Mouse (Mus musculus): ENCODE data around the gene Tmem63b. TPM values are rescaled to one million over a fixed set of nuclear protein-coding genes. Genes with fewer than 3 reads are reported as not detected.

The Tmem63b gene
- polyA plus RNA-seq, 1 experiment = 44.7 TPM

DNA sequence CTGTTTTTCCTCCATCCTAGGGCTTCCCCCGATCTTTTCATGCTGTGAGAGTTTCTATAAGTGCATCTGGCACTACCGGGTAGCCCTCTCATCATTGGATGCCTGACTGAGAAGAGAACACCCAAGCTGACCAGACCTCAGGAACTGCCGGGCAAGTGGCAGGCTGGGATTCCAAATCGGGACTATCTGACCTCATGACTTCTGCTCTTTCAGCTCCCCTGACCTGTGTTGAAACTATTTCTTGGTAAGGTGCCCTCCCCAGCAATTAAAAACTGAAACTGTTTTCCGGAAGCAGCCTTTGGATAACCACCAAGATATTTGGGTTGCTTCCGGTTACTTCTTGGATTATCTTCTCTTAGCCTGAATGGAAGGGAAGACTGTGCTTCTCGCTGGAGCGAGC, 21.5 kb upstream of the Tmem63b start:
- DNase-seq (ENCODE audit: low read depth, low spot score) = no peak
- WGBS = 79% methylated on average over 8 of the region's 8 CpGs

DNA sequence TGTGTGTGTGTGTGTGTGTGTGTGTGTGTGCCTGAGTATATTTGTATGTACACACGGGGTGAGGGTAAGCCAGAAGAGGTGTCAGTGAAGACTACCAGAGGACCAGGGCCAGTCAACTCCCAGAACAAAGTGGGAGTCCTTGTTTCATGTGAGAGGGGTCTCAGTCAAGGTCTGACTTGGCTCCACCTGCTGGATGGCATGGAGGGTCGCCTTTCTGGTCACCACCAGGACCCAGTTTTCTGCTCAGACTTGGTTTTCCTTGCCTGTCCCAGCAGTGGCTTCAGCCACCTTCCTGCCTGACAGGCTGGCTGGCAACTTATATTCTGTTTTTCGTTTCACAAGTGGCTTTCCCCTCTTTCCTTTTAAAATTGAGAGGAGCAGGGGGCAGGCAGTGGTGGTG, 20.7 kb upstream of the Tmem63b start:
- 42% methylated on average over 3 of the region's 3 CpGs for WGBS
- no peak for DNase-seq (ENCODE audit: low read depth, low spot score)

GRCm38 (mm10) chr17:45706796-45707195, 20.1 kb upstream of the Tmem63b start:
- DNase-seq (ENCODE audit: low read depth, low spot score) = no peak
- 72% methylated on average over 5 of the region's 5 CpGs for WGBS

DNA sequence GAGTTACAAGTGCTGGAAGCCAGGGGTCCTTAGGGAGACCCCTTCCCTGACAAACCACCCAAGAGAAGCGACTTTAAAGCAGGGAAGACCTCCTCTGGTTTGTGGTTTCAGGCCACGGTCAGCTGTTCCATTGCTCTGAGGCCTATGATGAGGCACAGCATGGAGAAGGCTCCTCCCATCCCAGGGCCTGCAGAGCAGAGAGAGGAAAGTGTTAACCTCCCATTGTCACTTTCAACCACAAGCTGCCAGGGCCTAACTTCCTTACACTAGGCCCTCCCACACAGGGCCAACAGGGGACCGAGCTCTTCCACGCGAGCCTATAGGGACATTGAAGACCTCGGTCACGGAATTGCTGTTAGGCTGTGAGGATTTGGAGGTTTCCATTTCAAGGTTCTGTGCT, 16.5 kb upstream of the Tmem63b start:
- no peak for DNase-seq (ENCODE audit: low read depth, low spot score)
- 43% methylated on average over 7 of the region's 7 CpGs for WGBS

- WGBS = 19% methylated on average over 4 of the region's 4 CpGs
- no peak for DNase-seq (ENCODE audit: low read depth, low spot score)
Measured at GRCm38 (mm10) chr17:45702254-45702653, 15.5 kb upstream of the Tmem63b start.

DNA sequence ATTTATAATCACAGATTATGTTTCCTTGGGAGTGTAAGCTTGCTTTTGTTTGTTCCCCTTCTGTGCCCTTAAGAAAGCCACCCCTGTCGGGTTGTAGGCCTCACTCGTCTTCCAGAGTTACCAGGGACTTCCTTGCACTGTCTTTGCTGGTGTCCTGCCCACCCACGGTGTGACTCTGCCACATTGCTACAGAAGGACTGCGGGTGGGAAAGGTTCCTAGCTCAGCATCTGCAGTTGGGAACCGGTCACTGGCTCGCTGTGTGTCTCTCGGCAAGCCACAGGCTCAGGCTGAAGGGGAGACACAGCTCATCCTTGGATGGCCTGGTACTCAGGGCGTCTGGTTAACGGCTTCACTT, 14.5 kb upstream of the Tmem63b start:
- no peak for DNase-seq (ENCODE audit: low read depth, low spot score)
- 71% methylated on average over 9 of the region's 9 CpGs for WGBS

GRCm38 (mm10) chr17:45700496-45701235, 14.0 kb upstream of the Tmem63b start:
- WGBS = 39% methylated on average over 13 of the region's 16 CpGs
- DNase-seq (ENCODE audit: low read depth, low spot score) = no peak

GRCm38 (mm10) chr17:45699039-45699740, 12.5 kb upstream of the Tmem63b start:
- peak; percentile 80 for DNase-seq (ENCODE audit: low read depth, low spot score)
- WGBS = 27% methylated on average over 3 of the region's 3 CpGs

- WGBS = 64% methylated on average over 6 of the region's 6 CpGs
- no peak for DNase-seq (ENCODE audit: low read depth, low spot score)
Measured at GRCm38 (mm10) chr17:45698368-45698767, 11.7 kb upstream of the Tmem63b start.

DNA sequence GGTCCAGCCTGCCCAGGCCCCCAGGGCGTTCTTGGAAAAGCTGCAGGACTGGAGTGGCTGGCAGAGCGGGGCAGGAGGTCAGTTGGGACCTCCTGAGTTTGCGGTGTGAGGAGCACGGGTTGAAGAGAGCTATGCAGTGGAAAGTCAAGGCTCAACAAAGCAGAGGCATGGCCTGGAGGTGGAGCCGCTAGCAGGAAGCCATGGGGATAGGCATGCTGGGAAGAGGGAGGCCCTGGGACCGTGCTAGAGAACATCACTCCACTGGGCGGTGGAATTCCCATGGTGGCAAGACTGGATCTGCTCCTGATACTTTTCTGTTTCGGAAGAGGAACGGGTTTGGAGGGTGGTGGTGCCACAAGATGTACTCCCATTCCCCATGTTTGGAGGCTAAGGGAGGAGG, 10.3 kb upstream of the Tmem63b start:
- no peak for DNase-seq (ENCODE audit: low read depth, low spot score)
- 88% methylated on average over 9 of the region's 9 CpGs for WGBS

GRCm38 (mm10) chr17:45695227-45696120, 8.8 kb upstream of the Tmem63b start:
- no peak for DNase-seq (ENCODE audit: low read depth, low spot score)
- WGBS = 56% methylated on average over 23 of the region's 23 CpGs

DNA sequence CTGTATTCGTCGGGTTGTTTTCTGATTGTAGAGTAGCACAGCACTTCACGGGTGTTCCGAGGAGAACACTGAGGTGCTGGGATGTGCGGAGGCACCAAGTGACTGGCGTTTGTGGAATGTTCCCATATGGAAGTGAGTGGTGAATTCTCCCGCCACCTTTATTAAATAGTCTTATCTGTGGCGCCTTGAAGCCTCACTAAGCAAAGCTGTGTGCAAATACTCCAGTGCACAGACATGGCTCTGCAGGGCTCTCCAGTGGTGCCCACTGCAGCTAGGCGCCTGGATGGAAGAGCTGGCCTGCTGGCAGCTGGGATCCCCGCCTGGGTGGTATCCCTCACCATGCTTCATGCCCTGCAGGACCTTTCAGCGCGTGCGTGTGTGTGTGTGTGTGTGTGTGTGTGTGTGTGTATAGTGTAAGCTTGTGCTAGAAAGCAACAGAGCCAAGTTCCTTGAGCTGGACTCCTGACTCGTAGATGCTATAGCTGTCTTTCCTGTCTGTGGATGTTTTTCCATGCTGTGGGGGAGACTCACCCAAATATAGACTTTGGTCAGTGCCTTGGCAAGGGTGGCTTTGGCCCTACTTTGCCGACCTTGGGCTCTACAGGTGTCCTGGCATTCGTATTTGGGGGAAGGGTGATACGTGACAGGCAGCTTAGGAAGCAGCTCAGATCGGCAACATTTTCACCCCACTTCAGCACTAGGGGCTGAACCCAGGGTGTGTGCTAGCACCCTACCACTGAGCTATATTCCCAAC, 7.3 kb upstream of the Tmem63b start:
- no peak for DNase-seq (ENCODE audit: low read depth, low spot score)
- 59% methylated on average over 18 of the region's 18 CpGs for WGBS

DNA sequence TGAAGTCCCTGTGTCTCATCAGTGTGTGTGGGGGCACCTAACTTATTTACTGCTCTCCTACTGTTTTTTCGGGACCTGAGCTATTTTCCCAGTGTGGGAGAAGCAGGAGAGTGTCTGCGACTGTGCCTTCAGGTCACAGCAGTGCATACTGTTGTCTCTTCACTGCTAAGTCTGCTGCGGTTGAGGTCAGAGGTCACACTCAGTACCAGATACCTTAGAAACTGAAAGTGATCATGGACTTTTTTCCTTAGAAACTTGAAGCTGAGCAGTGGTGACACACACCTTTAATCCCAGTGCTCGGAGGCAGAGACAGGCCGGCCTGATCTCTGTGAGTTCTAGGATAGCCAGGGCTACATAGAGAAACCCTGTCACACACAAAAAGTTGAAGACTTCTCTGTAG, 5.5 kb upstream of the Tmem63b start:
- 54% methylated on average over 5 of the region's 5 CpGs for WGBS
- DNase-seq (ENCODE audit: low read depth, low spot score) = no peak

DNA sequence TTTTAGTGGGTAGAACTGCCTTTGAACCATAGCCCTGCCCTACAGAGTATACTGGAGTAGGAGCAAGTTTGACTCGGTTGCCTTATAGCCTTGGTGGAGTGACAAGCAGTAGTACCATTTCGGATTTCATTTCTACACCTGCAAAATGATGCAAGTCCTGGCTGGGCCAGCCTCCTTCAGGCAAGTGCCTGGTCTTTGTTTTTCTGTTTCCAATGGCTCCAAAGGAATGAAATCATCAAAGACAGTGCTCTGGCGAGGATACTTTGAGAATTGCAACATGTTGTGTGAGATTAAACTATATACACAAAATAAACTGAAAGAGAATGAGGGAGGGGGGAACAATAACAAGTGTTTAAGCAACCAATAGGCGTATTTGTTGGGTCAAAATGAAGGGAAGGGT, 3.3 kb upstream of the Tmem63b start:
- 87% methylated on average over 4 of the region's 4 CpGs for WGBS
- DNase-seq (ENCODE audit: low read depth, low spot score) = no peak

GRCm38 (mm10) chr17:45689120-45689519, 2.4 kb upstream of the Tmem63b start:
- WGBS = 36% methylated on average over 9 of the region's 9 CpGs
- DNase-seq (ENCODE audit: low read depth, low spot score) = no peak

DNA sequence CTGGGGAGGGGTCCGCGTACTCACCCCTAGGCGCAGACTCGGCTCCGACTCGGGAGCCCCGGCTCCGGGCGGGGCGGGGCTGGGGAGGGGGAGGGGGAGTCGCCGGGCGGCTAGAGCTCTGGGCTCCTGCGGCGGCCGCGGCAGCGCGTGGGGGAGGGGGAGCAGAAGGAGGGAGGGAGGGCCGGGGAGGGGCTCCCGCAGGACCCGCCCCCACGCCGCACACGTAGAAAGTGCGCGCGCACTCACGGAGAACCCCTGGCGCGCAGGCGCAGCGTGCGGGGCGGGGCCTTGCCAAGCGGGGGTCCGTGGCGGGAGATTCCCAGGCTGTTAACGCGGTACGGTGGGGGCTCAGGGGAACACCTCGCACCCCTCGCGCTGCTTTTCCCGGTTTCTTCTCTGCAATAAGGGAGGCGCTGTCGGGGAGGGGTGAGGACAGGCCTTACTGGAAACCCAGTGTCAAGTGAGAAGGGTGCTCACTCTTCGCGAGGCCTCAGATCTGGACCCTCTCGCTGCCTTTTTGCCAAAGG, 549 bp downstream of the Tmem63b start, which contains the start of gene Mrpl14:
Gene Mrpl14, plus strand, starts transcription at position 230 of the 527 bp plus-strand sequence.
- DNase-seq (ENCODE audit: low read depth, low spot score) = no peak

DNA sequence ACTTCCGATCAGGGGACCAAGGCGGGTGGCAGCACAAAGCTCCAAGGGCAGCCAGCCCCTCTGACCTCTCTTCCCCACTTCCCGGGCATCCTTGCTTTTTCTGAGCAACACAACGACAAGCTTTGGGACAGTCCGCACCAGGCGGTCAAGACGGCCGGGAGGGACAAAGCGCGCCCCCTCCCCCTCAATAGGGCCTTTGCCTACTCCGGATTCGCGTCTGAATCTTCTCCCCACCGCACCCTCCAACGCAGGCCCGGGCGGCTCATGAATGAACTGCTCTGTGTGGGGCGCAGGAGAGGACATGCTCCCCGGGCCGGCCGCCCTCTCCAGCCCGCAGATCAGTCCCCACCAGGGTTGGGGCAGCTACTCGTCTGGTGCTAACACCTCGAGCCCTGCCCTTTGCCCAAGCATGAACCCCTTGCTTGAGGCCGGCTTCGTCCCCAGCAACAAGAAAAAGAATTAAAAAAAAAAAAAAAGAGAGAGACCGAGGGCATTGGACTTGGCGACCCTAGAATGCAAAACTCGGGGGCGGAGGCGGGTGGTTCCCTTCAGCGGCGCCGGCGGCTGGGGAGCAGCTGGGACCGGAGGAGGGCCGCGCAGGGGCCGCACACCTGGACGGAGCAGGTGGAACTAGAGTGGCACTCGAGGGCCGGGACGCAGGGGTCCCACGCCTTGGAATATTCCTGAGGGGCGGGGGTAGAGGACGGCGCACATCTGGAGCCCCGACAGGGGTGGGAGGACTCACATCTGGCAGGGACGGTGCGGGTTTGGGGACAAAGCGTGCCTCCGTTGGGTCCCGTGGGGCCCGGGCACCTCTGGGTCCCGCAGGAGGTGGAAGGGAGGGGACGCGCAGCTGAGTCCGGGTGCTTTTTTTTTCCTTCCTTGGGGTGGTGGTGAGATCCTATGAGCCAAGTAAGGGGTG, 1.3 kb downstream of the Tmem63b start:
- 1% methylated on average over 58 of the region's 58 CpGs for WGBS
- no peak for DNase-seq (ENCODE audit: low read depth, low spot score)

More for the DNA sequence above, 549 bp downstream of the Tmem63b start, which contains the start of gene Mrpl14:
- 2% methylated on average over 48 of the region's 50 CpGs for WGBS

- WGBS = 37% methylated on average over 14 of the region's 14 CpGs
- no peak for DNase-seq (ENCODE audit: low read depth, low spot score)
Measured at GRCm38 (mm10) chr17:45684667-45685131, 2.0 kb downstream of the Tmem63b start.

Data from large intestine, adult 2 months (tissue).